Mouse (Mus musculus) layer of hippocampus, adult 9-11 months (tissue): ENCODE results near the gene Setmar.

Experiments
- DNase-seq: peaks from one replicate; pipeline ENCODE4 v3.0.0; 2022

The Setmar gene

GRCm38 (mm10) chr6:108064918-108065526, at the start of gene Setmar:
Gene Setmar (plus strand): TSS chr6:108065045.
- peak; percentile 96 for DNase-seq

DNA sequence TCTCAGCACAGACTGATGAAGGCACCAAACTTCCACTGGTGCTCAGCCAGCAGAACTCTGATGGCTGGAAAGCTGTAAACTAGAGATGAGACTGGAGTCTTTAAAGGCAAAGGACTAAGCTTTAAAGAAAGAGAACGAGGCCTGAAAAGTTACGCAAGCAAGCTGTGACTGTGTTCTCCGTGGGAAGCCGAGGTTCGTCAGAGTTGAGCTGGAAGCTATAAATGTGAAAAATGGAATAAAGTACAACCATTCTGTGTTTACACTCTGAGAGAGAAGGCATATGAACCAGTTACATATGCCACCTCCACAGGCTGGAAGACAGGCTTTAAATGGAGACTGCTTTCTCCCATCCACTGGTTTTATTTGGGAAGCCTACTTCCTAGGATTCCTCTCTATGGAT, 43.2 kb upstream of the Setmar start:
- DNase-seq, result peak; percentile 78

DNA sequence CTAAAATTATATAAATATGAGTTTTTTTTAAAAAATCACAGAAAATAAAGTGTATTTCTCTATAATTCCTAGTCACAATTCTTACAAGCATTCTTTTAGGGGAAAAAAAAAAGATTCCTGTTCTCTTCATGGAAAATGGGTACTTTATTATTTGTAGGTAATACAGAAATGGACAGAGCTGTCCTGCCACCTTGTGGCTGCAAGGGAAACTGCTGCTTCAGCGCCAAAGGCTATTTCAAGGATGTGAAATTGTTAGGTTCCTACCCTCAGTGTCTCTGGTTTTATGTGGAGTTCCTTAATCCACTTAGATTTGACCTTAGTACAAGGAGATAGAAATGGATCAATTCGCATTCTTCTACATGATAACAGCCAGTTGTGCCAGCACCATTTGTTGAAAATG, 9.8 kb upstream of the Setmar start:
- DNase-seq, result peak; percentile 41

- no peak for DNase-seq
Measured at GRCm38 (mm10) chr6:108055946-108056345, 8.9 kb upstream of the Setmar start.

DNA sequence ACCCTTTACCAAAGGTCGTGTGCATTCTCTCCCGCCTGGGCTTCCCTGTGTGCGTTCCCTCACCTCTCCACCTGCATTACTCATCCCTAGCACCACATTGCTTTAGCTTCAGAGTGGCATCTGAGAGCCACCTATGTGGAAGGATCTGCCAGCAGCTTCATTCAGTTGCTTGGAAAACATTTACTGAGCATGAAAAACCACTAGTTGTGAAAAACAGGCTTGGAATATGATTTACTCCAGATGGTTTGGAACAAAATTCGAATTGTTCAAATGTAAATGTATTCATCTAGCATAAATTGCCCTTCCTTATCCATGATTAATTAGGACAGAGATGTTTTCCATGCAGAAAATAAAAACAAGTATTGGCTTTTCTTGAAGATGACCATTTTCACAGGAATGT, 7.5 kb upstream of the Setmar start:
- no peak for DNase-seq

- DNase-seq, result no peak
Measured at GRCm38 (mm10) chr6:108058066-108058465, 6.8 kb upstream of the Setmar start.

GRCm38 (mm10) chr6:108061121-108061520, 3.7 kb upstream of the Setmar start:
- no peak for DNase-seq

- DNase-seq, result peak; percentile 92
Measured at GRCm38 (mm10) chr6:108065583-108065982, 738 bp downstream of the Setmar start.

- no peak for DNase-seq
Measured at GRCm38 (mm10) chr6:108070947-108071346, 6.1 kb downstream of the Setmar start.

DNA sequence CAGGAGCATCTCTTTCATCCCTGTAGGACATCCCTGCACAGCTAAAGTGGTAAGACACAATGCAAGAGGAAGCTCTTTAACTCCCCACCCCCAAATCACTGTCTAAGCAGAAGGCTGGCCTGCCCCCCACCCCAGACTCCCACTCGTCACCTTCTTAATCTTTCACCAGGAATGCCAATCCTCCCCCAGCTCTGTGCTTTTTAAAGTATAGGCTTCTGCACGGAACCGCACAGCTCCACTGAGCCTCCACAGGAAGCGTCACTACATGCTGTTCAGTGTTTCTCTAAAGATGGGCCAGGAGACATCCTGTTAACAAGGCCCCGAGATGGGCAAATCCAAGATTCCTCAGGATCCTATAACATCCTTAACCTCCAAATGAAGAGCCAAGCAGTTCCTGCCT, 8.2 kb downstream of the Setmar start:
- DNase-seq, result no peak

DNA sequence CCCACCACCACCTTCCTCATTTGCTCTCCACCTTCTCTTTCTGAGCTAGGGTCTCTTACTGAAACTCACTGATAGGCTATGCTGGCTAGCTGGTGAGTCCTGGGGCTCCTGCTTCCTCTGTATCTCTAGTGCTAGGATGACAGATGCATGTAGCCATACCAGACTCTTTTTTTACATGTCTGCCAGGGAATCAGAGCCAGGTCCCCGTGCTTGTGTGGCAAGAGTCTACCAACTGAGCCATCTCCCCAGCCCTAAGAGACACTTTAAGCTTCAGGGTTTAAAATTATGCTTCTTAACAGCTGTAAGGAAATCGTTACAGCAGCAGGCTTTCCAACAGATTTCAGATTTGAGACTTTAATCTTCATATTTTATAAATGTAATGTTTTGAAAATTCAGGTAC, 9.1 kb downstream of the Setmar start:
- no peak for DNase-seq

- DNase-seq, result no peak
Measured at GRCm38 (mm10) chr6:108074624-108075023, 9.8 kb downstream of the Setmar start.

GRCm38 (mm10) chr6:108075857-108076256, 11.0 kb downstream of the Setmar start:
- DNase-seq, result no peak

GRCm38 (mm10) chr6:108091296-108091695, 26.5 kb downstream of the Setmar start:
- no peak for DNase-seq

- no peak for DNase-seq
Measured at GRCm38 (mm10) chr6:108092646-108093045, 27.8 kb downstream of the Setmar start.

GRCm38 (mm10) chr6:108093449-108093848, 28.6 kb downstream of the Setmar start:
- no peak for DNase-seq

GRCm38 (mm10) chr6:108095445-108095844, 30.6 kb downstream of the Setmar start:
- DNase-seq, result no peak

DNA sequence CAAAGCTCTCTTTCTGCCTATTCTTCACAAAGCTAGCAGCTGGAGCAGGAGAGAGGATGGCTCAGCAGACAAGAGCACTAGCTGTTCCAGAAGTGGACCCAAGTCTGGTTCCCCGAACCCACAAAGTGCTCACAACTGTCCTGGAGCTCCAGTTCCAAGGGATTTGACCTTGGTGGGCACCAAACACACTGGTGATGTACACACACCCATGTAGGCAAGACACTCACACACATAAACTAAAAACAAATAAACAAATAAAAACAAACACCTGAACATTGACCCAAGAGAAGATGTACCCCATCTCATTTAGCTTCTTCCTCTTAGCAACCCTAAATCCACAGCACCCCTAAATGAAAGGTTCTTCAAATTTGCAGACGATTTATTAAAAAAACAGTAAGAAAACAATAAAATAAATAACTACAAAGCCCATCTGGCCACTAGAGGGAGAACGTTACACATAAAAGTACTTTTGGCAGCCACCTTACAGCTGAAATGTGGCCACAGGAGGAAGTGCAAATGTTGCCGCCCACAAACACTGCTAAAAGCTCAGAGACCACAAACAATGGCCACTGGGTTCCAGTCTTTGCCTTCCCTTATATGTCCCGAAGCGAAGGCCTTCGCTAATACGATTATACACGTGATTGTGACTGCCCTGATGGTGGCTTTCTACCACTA, 33.5 kb downstream of the Setmar start:
- peak; percentile 65 for DNase-seq

- DNase-seq, result no peak
Measured at GRCm38 (mm10) chr6:108098846-108099217, 34.0 kb downstream of the Setmar start.

GRCm38 (mm10) chr6:108101936-108102830, 37.3 kb downstream of the Setmar start:
- DNase-seq, result no peak

- no peak for DNase-seq
Measured at GRCm38 (mm10) chr6:108107376-108107775, 42.5 kb downstream of the Setmar start.

DNA sequence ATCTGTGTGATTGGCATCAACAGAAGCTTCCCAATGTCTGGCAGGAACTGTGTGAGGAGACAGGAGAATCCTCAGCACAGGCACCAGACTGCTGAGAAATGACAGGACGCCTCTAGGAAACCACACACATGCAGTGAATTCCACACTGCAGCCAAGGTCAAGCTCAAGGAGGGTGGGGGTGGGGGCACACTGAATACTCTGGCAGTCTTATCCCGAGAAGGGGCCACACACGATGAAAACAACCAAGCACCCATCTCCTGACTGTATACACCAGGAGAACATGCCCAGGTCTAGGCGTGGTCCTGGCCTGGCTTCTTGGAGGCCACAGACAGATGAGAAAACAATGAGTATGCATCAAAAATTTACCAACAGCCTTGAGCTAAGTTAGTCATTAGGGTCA, 45.5 kb downstream of the Setmar start:
- no peak for DNase-seq

- DNase-seq, result no peak
Measured at GRCm38 (mm10) chr6:108111693-108112092, 46.8 kb downstream of the Setmar start.

GRCm38 (mm10) chr6:108114971-108115370, 50.1 kb downstream of the Setmar start:
- no peak for DNase-seq
